Comparison of ENCODE assay signal across 9 mouse cellular contexts in genomic region chr4:136213629-136214028, GRCm38 (mm10). TPM values are rescaled to one million over a fixed set of nuclear protein-coding genes. Genes with fewer than 3 reads are reported as not detected.
A peak's percentile ranks its signal among the peaks of the same experiment; 100 is the strongest.
DNase-seq lines count a peak whose midpoint lies in the region; ATAC-seq lines count a peak whose summit lies in the region.
"Had no signal": no experiment of that assay in that cellular context is flagged by ENCODE, and none has a peak within 500 bp of the region (broad histone marks: within the 10 kb centered on the region; RNA-seq: fewer than 3 reads in every experiment).

No protein-coding gene starts in this region.

- H3K9me3 ChIP-seq in liver, embryonic 12.5 days (replicated peaks): no peaks in the 10 kb centered on the region
- no peaks in the 10 kb centered on the region for H3K9me3 ChIP-seq in intestine, embryonic 16.5 days (ENCODE audit: control insufficient read depth, low read length)
- H3K9me3 ChIP-seq in liver, embryonic 11.5 days (ENCODE audit: control insufficient read depth, low read length): no peaks in the 10 kb centered on the region
- H3K9me3 ChIP-seq in stomach, embryonic 16.5 days (replicated peaks; ENCODE audit: control insufficient read depth, low read length): no peaks in the 10 kb centered on the region
- H3K9me3 ChIP-seq: limb, embryonic 15.5 days had no signal

- DNase-seq in liver (peak; percentile 50), adipocyte (ENCODE audit: low spot score) (no peak)
- DNase-seq in liver, embryonic 11.5 days (ENCODE audit: low spot score): no peak
- no peak for DNase-seq in B cell, adult 2 months
- DNase-seq: cerebellum, adult 18-20 months had no signal

- no peak overlapping the region for H3K9ac ChIP-seq in liver, embryonic 12.5 days
- H3K9ac ChIP-seq in intestine, embryonic 16.5 days (ENCODE audit: low read depth, low read length): no peak overlapping the region
- no peak overlapping the region for H3K9ac ChIP-seq in liver, embryonic 11.5 days (ENCODE audit: low read depth, low read length)
- H3K9ac ChIP-seq in stomach, embryonic 16.5 days (ENCODE audit: low read length): peak overlapping the region; percentile 50; the same call in 1 of the 2 replicates
- H3K9ac ChIP-seq: limb, embryonic 15.5 days had no signal

- H3K4me2 ChIP-seq in liver, embryonic 12.5 days: no peak overlapping the region
- no peak overlapping the region for H3K4me2 ChIP-seq in intestine, embryonic 16.5 days (ENCODE audit: low read depth, low read length)
- no peak overlapping the region for H3K4me2 ChIP-seq in liver, embryonic 11.5 days
- no peak overlapping the region for H3K4me2 ChIP-seq in stomach, embryonic 16.5 days (ENCODE audit: low read depth, low read length)
- H3K4me2 ChIP-seq: limb, embryonic 15.5 days had no signal

- 60% methylated on average over 7 of the region's 7 CpGs for WGBS in liver, embryonic 12.5 days (ENCODE audit: insufficient replicate concordance)
- WGBS in intestine, embryonic 16.5 days: 58% methylated on average over 7 of the region's 7 CpGs
- 81% methylated on average over 7 of the region's 7 CpGs for WGBS in liver, embryonic 11.5 days
- 53% methylated on average over 7 of the region's 7 CpGs for WGBS in stomach, embryonic 16.5 days

- peaks cover 52% of the 10 kb centered on the region for H3K27me3 ChIP-seq in liver, embryonic 12.5 days (replicated peaks)
- no peaks in the 10 kb centered on the region for H3K27me3 ChIP-seq in intestine, embryonic 16.5 days (replicated peaks; ENCODE audit: control insufficient read depth, insufficient read depth, low read length)
- H3K27me3 ChIP-seq in liver, embryonic 11.5 days (replicated peaks; ENCODE audit: control insufficient read depth, insufficient read depth, low read length): peaks cover 18% of the 10 kb centered on the region
- H3K27me3 ChIP-seq in stomach, embryonic 16.5 days (ENCODE audit: control insufficient read depth, insufficient read depth, low read length): no peaks in the 10 kb centered on the region
- H3K27me3 ChIP-seq: limb, embryonic 15.5 days had no signal

- H3K27ac ChIP-seq in liver, embryonic 12.5 days: no peak overlapping the region
- no peak overlapping the region for H3K27ac ChIP-seq in intestine, embryonic 16.5 days (ENCODE audit: low read length)
- H3K27ac ChIP-seq in liver, embryonic 11.5 days (ENCODE audit: low read depth, low read length): peak overlapping the region; percentile 36; the same call in 1 of the 2 replicates
- peak overlapping the region; percentile 10; the same call in 1 of the 2 replicates for H3K27ac ChIP-seq in stomach, embryonic 16.5 days (ENCODE audit: low read length)

- H3K36me3 ChIP-seq in liver, embryonic 12.5 days: no peaks in the 10 kb centered on the region
- H3K36me3 ChIP-seq in intestine, embryonic 16.5 days (ENCODE audit: control insufficient read depth, insufficient read depth, low read length): no peaks in the 10 kb centered on the region
- H3K36me3 ChIP-seq in liver, embryonic 11.5 days (ENCODE audit: control insufficient read depth, insufficient read depth, low read length): no peaks in the 10 kb centered on the region
- no peaks in the 10 kb centered on the region for H3K36me3 ChIP-seq in stomach, embryonic 16.5 days (ENCODE audit: control insufficient read depth, insufficient read depth, low read length)

- H3K4me3 ChIP-seq in liver, embryonic 12.5 days: no peak overlapping the region
- no peak overlapping the region for H3K4me3 ChIP-seq in intestine, embryonic 16.5 days (ENCODE audit: low read length)
- no peak overlapping the region for H3K4me3 ChIP-seq in liver, embryonic 11.5 days (ENCODE audit: low read depth, low read length)
- H3K4me3 ChIP-seq in stomach, embryonic 16.5 days (replicated peaks; ENCODE audit: low read length): no peak overlapping the region
- H3K4me3 ChIP-seq: limb, embryonic 15.5 days had no signal

- H3K4me1 ChIP-seq in liver, embryonic 12.5 days: peaks cover 5% of the 10 kb centered on the region; the same call in 1 of the 2 replicates
- H3K4me1 ChIP-seq in intestine, embryonic 16.5 days (ENCODE audit: control insufficient read depth, insufficient read depth, low read length): peaks cover 21% of the 10 kb centered on the region
- peaks cover 5% of the 10 kb centered on the region; the same call in 1 of the 2 replicates for H3K4me1 ChIP-seq in liver, embryonic 11.5 days (replicated peaks; ENCODE audit: control insufficient read depth, insufficient read depth, low read length)
- peaks cover 30% of the 10 kb centered on the region for H3K4me1 ChIP-seq in stomach, embryonic 16.5 days (ENCODE audit: control insufficient read depth, insufficient read depth, low read length)

- ATAC-seq in liver, embryonic 12.5 days: no peak
- 0 out of 2 replicates have a peak, but pooled peaks have one; percentile 17 for ATAC-seq in intestine, embryonic 16.5 days
- ATAC-seq in liver, embryonic 11.5 days (replicated peaks; ENCODE audit: low FRiP score): no peak
- no peak for ATAC-seq in stomach, embryonic 16.5 days (ENCODE audit: insufficient read depth, low FRiP score)

RNA-seq across cellular contexts. Expression of gene Asap3, which starts 7.5 kb away (rescaled TPM):
- 1.5 and 1.9 TPM in 2 replicates for polyA plus RNA-seq in liver, embryonic 12.5 days (2016; fragmentation: Nextera tagmentation; extraction: Ambion mirVana)
- 3.3 and 4.4 TPM in 2 replicates for polyA plus RNA-seq in intestine, embryonic 16.5 days (2015; fragmentation: Nextera tagmentation; extraction: Ambion mirVana)
- 1.8 and 2.9 TPM in 2 replicates for polyA plus RNA-seq in liver, embryonic 11.5 days (2014; fragmentation: Nextera tagmentation; extraction: Ambion mirVana)
- polyA plus RNA-seq in stomach, embryonic 16.5 days (2015; fragmentation: Nextera tagmentation; extraction: Ambion mirVana): 7.0 and 7.1 TPM in 2 replicates

RNA-seq across cellular contexts. Expression of gene Tcea3, which starts 33.9 kb away (rescaled TPM):
- polyA plus RNA-seq in liver, embryonic 12.5 days (2016; fragmentation: Nextera tagmentation; extraction: Ambion mirVana): 9.8 and 11.1 TPM in 2 replicates
- polyA plus RNA-seq in intestine, embryonic 16.5 days (2015; fragmentation: Nextera tagmentation; extraction: Ambion mirVana): 22.9 and 23.3 TPM in 2 replicates
- polyA plus RNA-seq in liver, embryonic 11.5 days (2014; fragmentation: Nextera tagmentation; extraction: Ambion mirVana): 16.4 and 17.3 TPM in 2 replicates
- polyA plus RNA-seq in stomach, embryonic 16.5 days (2015; fragmentation: Nextera tagmentation; extraction: Ambion mirVana): 23.9 and 29.1 TPM in 2 replicates

RNA-seq across cellular contexts. Expression of gene E2f2, which starts 41.4 kb away (rescaled TPM):
- 63.4 and 69.1 TPM in 2 replicates for polyA plus RNA-seq in liver, embryonic 12.5 days (2016; fragmentation: Nextera tagmentation; extraction: Ambion mirVana)
- 7.5 and 9.3 TPM in 2 replicates for polyA plus RNA-seq in intestine, embryonic 16.5 days (2015; fragmentation: Nextera tagmentation; extraction: Ambion mirVana)
- 9.0 and 9.2 TPM in 2 replicates for polyA plus RNA-seq in liver, embryonic 11.5 days (2014; fragmentation: Nextera tagmentation; extraction: Ambion mirVana)
- 7.7 and 9.3 TPM in 2 replicates for polyA plus RNA-seq in stomach, embryonic 16.5 days (2015; fragmentation: Nextera tagmentation; extraction: Ambion mirVana)

Comparison
In these comparisons a context has a peak if more than half of its experiments do, and no peak if none do; other contexts are left out.
1. H3K27ac ChIP-seq: peak in liver, embryonic 11.5 days (single experiment) and stomach, embryonic 16.5 days (single experiment); none in liver, embryonic 12.5 days (single experiment) and intestine, embryonic 16.5 days (single experiment).